Mouse (Mus musculus) liver, embryonic 16.5 days (tissue): ENCODE measurements around the gene Cnot1. TPM values are rescaled to one million over a fixed set of nuclear protein-coding genes. Genes with fewer than 3 reads are reported as not detected.

Source experiments
- ATAC-seq: fragments of 200-750 bp; cut with Nextera tagmentation; 2 replicates; pipeline ENCODE4 v1.8.0; 2017; ENCODE audit warnings: low read depth, mild to moderate bottlenecking, moderate number of reproducible peaks, moderate library complexity
- H3K27ac ChIP-seq: fragments of 300-500 bp; sonication (generic); 2 replicates; pipeline ENCODE4 v1.5.1; 2014; ENCODE audit warnings: mild to moderate bottlenecking, low read length
- H3K27me3 ChIP-seq: fragments of 300-500 bp; sonication (generic); 2 replicates; pipeline ENCODE4 v1.6.1; 2014; ENCODE audit warnings: low read depth, low read length, mixed read lengths; ENCODE audit not compliant: control insufficient read depth, insufficient read depth
- H3K36me3 ChIP-seq: fragments of 300-500 bp; sonication (generic); 2 replicates; pipeline ENCODE4 v1.6.1; 2014; ENCODE audit warnings: mild to moderate bottlenecking; ENCODE audit not compliant: control insufficient read depth, insufficient read depth
- H3K4me1 ChIP-seq: fragments of 300-500 bp; sonication (generic); 2 replicates; pipeline ENCODE4 v1.6.1; 2014; ENCODE audit warnings: low read depth, low read length, mixed read lengths; ENCODE audit not compliant: control insufficient read depth
- H3K4me2 ChIP-seq: fragments of 300-500 bp; sonication (generic); 2 replicates; pipeline ENCODE4 v1.6.1; 2014; ENCODE audit warnings: low read depth, low read length, mixed read lengths
- H3K4me3 ChIP-seq: fragments of 300-500 bp; sonication (generic); 2 replicates; pipeline ENCODE4 v1.5.1; 2014; ENCODE audit warnings: low read depth, mild to moderate bottlenecking, low read length
- H3K9ac ChIP-seq: fragments of 300-500 bp; sonication (generic); 2 replicates; pipeline ENCODE4 v1.6.1; 2014; ENCODE audit warnings: low read depth, low read length
- H3K9me3 ChIP-seq: fragments of 300-500 bp; sonication (generic); replicated peaks from 2 replicates; pipeline ENCODE4 v1.6.1; 2016; ENCODE audit warnings: low read length; ENCODE audit not compliant: control insufficient read depth
- WGBS: fragments of 180-500 bp; shearing (Covaris S2); extraction: QIAGEN DNeasy Blood & Tissue Kit; methylation state at CpG from one replicate; pipeline ENCODE4 v1.1.7; 2014; ENCODE audit not compliant: insufficient replicate concordance; 5-methylcytosine and 5-hydroxymethylcytosine counted together
- polyA plus RNA-seq: library from polyadenylated mRNA; unstranded; fragments of >200 nt; fragmentation: Nextera tagmentation; extraction: Ambion mirVana; gene quantifications from 2 replicates; pipeline ENCODE4 v1.2.1, GENCODE M21; 2015

Cnot1 gene
- polyA plus RNA-seq, 1 experiment from 2014 or later, result 30.6 TPM

DNA sequence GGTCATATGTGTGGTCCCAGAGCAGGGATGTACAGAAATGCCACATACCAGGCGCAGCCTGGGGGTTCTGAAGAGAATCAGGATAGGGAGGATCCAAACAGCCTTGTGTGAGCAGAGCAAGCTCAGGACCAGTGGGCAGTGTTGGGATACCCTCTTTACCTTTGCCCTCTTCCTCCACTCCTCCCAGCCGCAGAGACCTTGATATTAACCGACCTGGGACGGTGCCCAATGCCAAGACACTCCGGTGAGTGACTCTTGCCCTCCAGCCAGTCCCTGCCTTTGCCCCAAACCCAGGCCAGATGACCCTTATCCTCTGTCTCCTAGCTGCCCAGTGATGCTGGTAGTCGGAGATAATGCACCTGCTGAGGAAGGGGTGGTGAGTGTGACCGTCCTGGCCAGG lies 97.7 kb downstream of the Cnot1 start:
- no peak for ATAC-seq
- no peak overlapping the region for H3K9ac ChIP-seq
- no peaks in the 10 kb centered on the region for H3K27me3 ChIP-seq
- no peaks in the 10 kb centered on the region for H3K9me3 ChIP-seq
- no peak overlapping the region for H3K27ac ChIP-seq
- H3K4me3 ChIP-seq, result no peak overlapping the region
- WGBS, result 66% methylated on average over 7 of the region's 7 CpGs
- H3K4me1 ChIP-seq, result peaks cover 8% of the 10 kb centered on the region
- no peaks in the 10 kb centered on the region for H3K36me3 ChIP-seq
- no peak overlapping the region for H3K4me2 ChIP-seq

DNA sequence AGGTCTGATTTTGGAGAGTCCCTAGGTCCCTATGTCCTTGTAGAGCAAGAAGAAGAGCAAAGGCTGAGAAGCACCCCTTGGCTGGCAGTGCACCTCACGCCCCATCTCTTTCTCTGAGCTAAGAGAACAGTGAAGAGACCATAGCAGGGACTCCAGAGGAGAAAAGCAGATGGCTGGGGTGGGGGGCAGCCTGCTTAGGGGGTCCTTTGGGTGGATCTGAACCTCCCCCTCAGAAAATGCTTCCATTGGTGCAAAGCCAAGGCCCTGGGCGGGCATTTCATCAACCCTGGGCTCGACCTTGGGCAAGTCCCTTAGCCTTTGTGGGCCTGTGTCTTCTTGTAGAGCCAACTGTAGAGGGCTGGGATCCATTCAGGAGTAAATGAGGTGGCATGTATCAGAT lies 102.7 kb downstream of the Cnot1 start:
- Histone ChIP-seq H3K9me3 (no peaks in the 10 kb centered on the region), H3K4me2 (no peak overlapping the region), H3K9ac (no peak overlapping the region), H3K36me3 (no peaks in the 10 kb centered on the region), H3K27me3 (peaks cover 12% of the 10 kb centered on the region; the same call in 1 of the 2 replicates), H3K27ac (no peak overlapping the region), H3K4me3 (no peak overlapping the region), H3K4me1 (peaks cover 13% of the 10 kb centered on the region)
- WGBS, result 59% methylated on average over 3 of the region's 3 CpGs
- no peak for ATAC-seq

DNA sequence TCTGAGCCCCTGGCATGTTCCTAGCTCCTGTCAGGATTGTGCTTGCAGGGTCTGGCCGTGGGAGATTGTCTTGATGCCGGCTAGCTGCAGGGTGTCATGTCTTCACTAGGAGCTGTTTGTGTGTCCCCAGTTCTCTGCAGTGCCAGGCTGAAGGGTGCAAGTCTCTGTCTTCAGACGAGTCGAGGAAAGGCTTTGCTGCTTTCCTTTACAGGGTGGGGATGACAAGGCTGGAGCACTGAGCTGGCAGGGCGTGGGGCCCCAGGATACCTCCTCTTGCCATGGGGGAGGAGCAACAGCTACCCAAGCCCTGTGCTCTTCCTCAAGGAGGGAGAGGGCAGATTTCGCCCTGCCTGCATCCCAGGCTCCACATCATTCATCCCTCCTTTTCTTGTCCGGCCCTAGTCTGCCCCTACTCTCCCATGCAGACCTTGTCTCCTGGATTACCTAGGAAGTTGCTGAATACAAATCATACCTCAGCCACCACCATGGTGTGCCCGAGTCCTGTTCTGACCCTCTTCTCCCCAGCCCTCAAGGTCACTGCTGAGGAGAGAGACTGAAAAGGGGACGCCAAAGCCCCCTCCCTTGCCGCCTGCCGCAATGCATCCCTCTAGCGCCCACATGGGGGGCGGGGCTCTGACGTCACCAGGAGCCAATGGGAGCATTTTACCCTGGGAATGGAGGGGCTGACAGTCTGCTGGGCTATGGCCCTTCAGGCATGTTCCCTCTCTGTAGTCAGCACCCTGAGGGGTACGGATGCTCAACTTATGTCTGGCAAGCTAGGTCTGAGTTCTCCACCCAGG lies 103.6 kb downstream of the Cnot1 start:
- peak overlapping the region; percentile 70 for H3K4me2 ChIP-seq
- H3K9me3 ChIP-seq, result no peaks in the 10 kb centered on the region
- H3K27ac ChIP-seq, result no peak overlapping the region
- peak overlapping the region; percentile 50 for H3K4me3 ChIP-seq
- H3K4me1 ChIP-seq, result peaks cover 13% of the 10 kb centered on the region
- 0 out of 2 replicates have a peak, but pooled peaks have one; percentile 28 for ATAC-seq
- no peak overlapping the region for H3K9ac ChIP-seq
- 8% methylated on average over 15 of the region's 15 CpGs for WGBS
- peaks cover 15% of the 10 kb centered on the region; the same call in 1 of the 2 replicates for H3K27me3 ChIP-seq
- no peaks in the 10 kb centered on the region for H3K36me3 ChIP-seq

GRCm38 (mm10) chr8:95702480-95703446 lies 104.5 kb downstream of the Cnot1 start:
- H3K27ac ChIP-seq, result no peak overlapping the region

DNA sequence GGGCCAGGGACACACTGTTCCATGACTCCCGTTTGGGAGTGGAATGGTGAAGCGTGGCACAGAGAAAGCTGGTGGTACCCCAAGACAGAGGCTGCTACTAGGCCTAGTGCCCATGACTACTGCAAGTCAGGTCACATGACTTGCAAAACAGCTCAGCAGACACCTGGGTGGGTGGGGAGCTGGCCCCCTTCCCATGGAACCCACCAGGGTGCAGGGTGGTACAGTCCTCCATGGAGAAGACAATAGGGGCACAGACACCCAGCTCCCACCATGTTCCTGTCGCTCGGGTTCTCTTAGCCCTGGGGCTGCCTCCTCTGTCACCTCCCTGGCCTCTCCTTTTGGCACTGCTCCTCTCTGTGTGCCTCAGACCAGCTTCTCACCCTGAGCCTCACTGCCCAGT lies 105.5 kb downstream of the Cnot1 start:
- H3K4me3 ChIP-seq, result no peak overlapping the region
- ATAC-seq, result no peak
- no peaks in the 10 kb centered on the region for H3K36me3 ChIP-seq
- H3K9ac ChIP-seq, result no peak overlapping the region
- no peak overlapping the region for H3K4me2 ChIP-seq
- 68% methylated on average over 4 of the region's 4 CpGs for WGBS
- peaks cover 25% of the 10 kb centered on the region for H3K27me3 ChIP-seq
- H3K4me1 ChIP-seq, result peaks cover 13% of the 10 kb centered on the region
- H3K9me3 ChIP-seq, result no peaks in the 10 kb centered on the region
- H3K27ac ChIP-seq, result no peak overlapping the region

More at GRCm38 (mm10) chr8:95702480-95703446, 104.5 kb downstream of the Cnot1 start:
- peaks cover 21% of the 10 kb centered on the region for H3K27me3 ChIP-seq
- H3K36me3 ChIP-seq, result no peaks in the 10 kb centered on the region
- peaks cover 13% of the 10 kb centered on the region for H3K4me1 ChIP-seq
- peak overlapping the region; percentile 70 for H3K4me2 ChIP-seq
- H3K9ac ChIP-seq, result peak overlapping the region; percentile 34; the same call in 1 of the 2 replicates
- no peaks in the 10 kb centered on the region for H3K9me3 ChIP-seq
- ATAC-seq, result peak; percentile 80
- H3K4me3 ChIP-seq, result peak overlapping the region; percentile 50
- WGBS, result 3% methylated on average over 34 of the region's 34 CpGs

DNA sequence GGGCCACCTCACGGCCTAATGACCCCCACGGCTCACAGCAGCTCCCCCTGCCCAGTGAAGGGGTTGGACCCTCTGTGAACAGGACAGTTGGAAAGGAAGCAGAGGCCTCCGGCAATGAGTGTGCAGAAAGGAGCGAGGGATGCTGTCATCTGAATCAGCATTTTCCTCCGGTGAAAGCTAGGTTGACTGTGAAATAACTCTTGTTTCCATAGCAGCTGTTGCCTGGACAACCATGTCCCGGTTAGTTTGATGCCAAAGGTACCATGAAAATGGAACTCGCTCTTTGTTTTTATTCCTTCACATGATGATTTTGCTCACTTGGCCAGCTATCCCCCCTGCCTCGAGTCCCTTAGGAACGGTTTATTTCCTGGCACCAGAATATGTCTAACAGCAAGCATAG lies 107.0 kb downstream of the Cnot1 start:
- Histone ChIP-seq H3K27me3 (peaks cover 29% of the 10 kb centered on the region), H3K4me1 (peaks cover 13% of the 10 kb centered on the region), H3K27ac (no peak overlapping the region), H3K4me2 (no peak overlapping the region), H3K9ac (no peak overlapping the region), H3K4me3 (no peak overlapping the region), H3K9me3 (no peaks in the 10 kb centered on the region), H3K36me3 (no peaks in the 10 kb centered on the region)
- no peak for ATAC-seq
- 58% methylated on average over 9 of the region's 9 CpGs for WGBS

GRCm38 (mm10) chr8:95698179-95698578 lies 109.1 kb downstream of the Cnot1 start:
- peaks cover 38% of the 10 kb centered on the region for H3K27me3 ChIP-seq
- ATAC-seq, result no peak

GRCm38 (mm10) chr8:95697128-95697527 lies 110.1 kb downstream of the Cnot1 start:
- under 1% methylated on average over 11 of the region's 11 CpGs for WGBS
- Histone ChIP-seq H3K27ac (no peak overlapping the region), H3K4me3 (no peak overlapping the region), H3K4me1 (no peaks in the 10 kb centered on the region), H3K9me3 (no peaks in the 10 kb centered on the region), H3K27me3 (peaks cover 29% of the 10 kb centered on the region), H3K36me3 (no peaks in the 10 kb centered on the region), H3K9ac (no peak overlapping the region), H3K4me2 (no peak overlapping the region)
- no peak for ATAC-seq

More at GRCm38 (mm10) chr8:95698179-95698578, 109.1 kb downstream of the Cnot1 start:
- Histone ChIP-seq H3K4me1 (peaks cover 5% of the 10 kb centered on the region), H3K9ac (no peak overlapping the region), H3K4me2 (no peak overlapping the region), H3K9me3 (no peaks in the 10 kb centered on the region), H3K36me3 (no peaks in the 10 kb centered on the region), H3K4me3 (no peak overlapping the region), H3K27ac (no peak overlapping the region)
- WGBS, result 20% methylated on average over 6 of the region's 6 CpGs
